Mouse (Mus musculus) urinary bladder, postnatal 36 days (tissue): Measurements from ENCODE around the gene Olfr1057.
"Not testable (repeated sequence)": the region's sequence is repeated elsewhere in the genome, so short reads cannot be mapped to it uniquely, and the experiment has no call there.

Experiments
- DNase-seq, 2 experiments: peaks; one replicate each; pipeline ENCODE4 v3.0.0; 2022; ENCODE audit warnings: low spot score in 2 of 2, mixed read lengths in 1 of 2

The Olfr1057 gene

DNA sequence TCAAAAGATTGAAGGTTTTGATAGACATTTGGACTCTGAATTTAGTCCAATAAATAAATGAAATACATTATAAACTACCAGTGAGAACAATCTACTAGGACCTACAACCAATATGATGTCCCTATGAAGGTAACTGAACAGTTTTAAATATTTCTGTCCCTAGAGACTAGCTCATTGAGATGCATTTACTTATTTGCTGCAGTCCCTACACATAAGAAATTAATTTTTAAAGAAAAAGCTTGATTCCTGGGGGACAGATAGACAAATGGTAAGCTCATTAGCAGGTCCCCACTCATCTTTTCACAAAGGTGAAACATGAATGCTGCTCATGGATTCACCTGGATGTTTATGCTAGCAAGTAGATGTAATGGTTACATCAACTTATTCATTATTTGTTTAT, at the start of gene Olfr1057:
Gene Olfr1057, minus strand, starts transcription at position 101 of the 400 bp plus-strand sequence.
- DNase-seq: no peak

GRCm38 (mm10) chr2:86426649-86427048, 48.5 kb upstream of the Olfr1057 start, which contains the start of gene Olfr1062:
Olfr1062 (minus strand) TSS chr2:86426749.
- not testable (repeated sequence) for DNase-seq

DNA sequence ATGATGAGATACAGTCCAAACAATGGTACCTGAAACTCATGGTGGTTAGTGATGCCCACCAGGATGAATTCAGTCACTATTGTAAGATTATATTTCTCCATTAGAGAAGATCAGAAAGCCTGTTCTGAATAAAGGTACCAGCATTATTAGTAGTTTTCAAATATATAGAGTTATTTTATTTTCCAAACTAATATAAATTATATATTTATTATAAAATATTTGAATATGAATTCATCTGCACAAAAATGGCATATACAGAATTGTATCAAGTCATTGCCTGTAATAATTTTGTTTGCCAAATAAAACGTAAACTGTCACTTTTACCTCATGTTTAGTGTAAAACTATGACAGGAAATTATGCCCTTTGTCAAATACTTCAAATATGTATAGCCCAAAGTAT, 35.8 kb upstream of the Olfr1057 start, which contains the start of gene Olfr1061:
Gene Olfr1061, minus strand, starts transcription at position 101 of the 400 bp plus-strand sequence.
- DNase-seq: no peak

- no peak for DNase-seq
Measured at GRCm38 (mm10) chr2:86395114-86395513, 16.9 kb upstream of the Olfr1057 start.

GRCm38 (mm10) chr2:86388461-86388860, 10.3 kb upstream of the Olfr1057 start, which contains the start of gene Olfr1058:
Olfr1058 (minus strand) TSS chr2:86388561.
- DNase-seq: not testable (repeated sequence)

- not testable (repeated sequence) for DNase-seq
Measured at GRCm38 (mm10) chr2:86366342-86366741, 11.9 kb downstream of the Olfr1057 start.

- no peak for DNase-seq
Measured at GRCm38 (mm10) chr2:86362369-86362768, 15.8 kb downstream of the Olfr1057 start, which contains the start of gene Olfr1056. Olfr1056 (minus strand) TSS chr2:86362469.

DNA sequence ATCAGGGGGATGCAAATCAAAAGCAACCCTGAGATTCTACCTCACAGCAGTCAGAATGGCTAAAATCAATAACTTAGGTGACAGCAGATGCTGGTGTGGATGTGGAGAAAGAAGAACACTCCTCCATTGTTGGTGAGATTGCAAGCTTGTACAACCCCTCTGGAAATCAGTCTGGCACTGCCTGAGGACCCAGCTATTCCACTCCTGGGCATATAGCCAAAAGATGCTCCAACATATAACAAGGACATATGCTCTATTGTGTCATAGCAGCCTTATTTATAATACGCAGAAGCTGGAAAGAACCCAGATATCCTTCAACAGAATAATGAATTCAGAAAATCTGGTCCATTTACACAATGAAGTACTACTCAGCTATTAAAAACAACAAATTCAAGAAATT, 26.4 kb downstream of the Olfr1057 start:
- DNase-seq: not testable (repeated sequence)

- no peak for DNase-seq
Measured at GRCm38 (mm10) chr2:86350184-86350583, 28.0 kb downstream of the Olfr1057 start, which contains the start of gene Olfr1055. Olfr1055 (minus strand) TSS chr2:86350284.

- no peak for DNase-seq
Measured at GRCm38 (mm10) chr2:86335333-86335732, 42.9 kb downstream of the Olfr1057 start, which contains the start of gene Olfr1054. Olfr1054 (minus strand) TSS chr2:86335433.
